Mouse (Mus musculus): ENCODE measurements around the gene Mtus2. TPM values are rescaled to one million over a fixed set of nuclear protein-coding genes. Genes with fewer than 3 reads are reported as not detected.

Mtus2 gene
- total and polyA plus RNA-seq, 3 experiments: 0.08 TPM; not detected in 2

GRCm38 (mm10) chr5:148026401-148027349, 69.6 kb downstream of the Mtus2 start:
- Histone ChIP-seq H3K9me3 (replicated peaks; ENCODE audit: insufficient read depth, low read length) (no peaks in the 10 kb centered on the region), H3K4me3 (ENCODE audit: control insufficient read depth in 1 of 2, insufficient read depth in 1 of 2, low read depth in 2 of 2, low read length in 2 of 2) (no peak overlapping the region), H3K36me3 (ENCODE audit: control insufficient read depth in 1 of 2, insufficient read depth in 2 of 2, low read length in 2 of 2) (no peaks in the 10 kb centered on the region), H3K4me1 (ENCODE audit: control insufficient read depth in 1 of 2, insufficient read depth in 2 of 2, low read length in 2 of 2) (no peaks in the 10 kb centered on the region), H3K27me3 (ENCODE audit: control insufficient read depth in 1 of 2, insufficient read depth in 2 of 2, low read length in 2 of 2) (no peaks in the 10 kb centered on the region), H3K9ac (ENCODE audit: control insufficient read depth, low read depth, low read length, poor library complexity, severe bottlenecking) (no peak overlapping the region), H3K27ac (ENCODE audit: control insufficient read depth, low read depth, low read length) (no peak overlapping the region), H3K79me2 (ENCODE audit: control insufficient read depth, insufficient read depth, low read length, poor library complexity) (no peaks in the 10 kb centered on the region)
- TF ChIP-seq JUND (IDR thresholded peaks at IDR 0.05; ENCODE audit: low read depth, low read length): no peak
- TF ChIP-seq NELFE (IDR thresholded peaks at IDR 0.05; ENCODE audit: low read depth, low read length): no peak
- no peak for TF ChIP-seq KAT2A (conservative IDR thresholded peaks at IDR 0.05; ENCODE audit: low read depth, low read length)
- no peak for TF ChIP-seq GATA1 (IDR thresholded peaks at IDR 0.05; ENCODE audit: low read depth, low read length)
- no peak for TF ChIP-seq NRF1 (IDR thresholded peaks at IDR 0.05; ENCODE audit: insufficient read depth, low read depth, low read length, poor library complexity, severe bottlenecking)
- no peak for TF ChIP-seq ZMIZ1 (IDR thresholded peaks at IDR 0.05; ENCODE audit: low read depth, low read length)
- TF ChIP-seq CHD1 (IDR thresholded peaks at IDR 0.05; ENCODE audit: low read depth, low read length): no peak
- no peak for TF ChIP-seq UBTF (IDR thresholded peaks at IDR 0.05; ENCODE audit: borderline replicate concordance, insufficient read depth, low read depth, low read length)
- no peak for TF ChIP-seq MYB (IDR thresholded peaks at IDR 0.05; ENCODE audit: low read depth, low read length)
- no peak for DNase-seq (ENCODE audit: low read depth, low spot score)

- no peak for DNase-seq (ENCODE audit: low read depth, low spot score)
- H3K4me3 ChIP-seq (ENCODE audit: control insufficient read depth in 1 of 2, insufficient read depth in 1 of 2, low read depth in 2 of 2, low read length in 2 of 2): no peak overlapping the region
- H3K9ac ChIP-seq (ENCODE audit: control insufficient read depth, low read depth, low read length, poor library complexity, severe bottlenecking): no peak overlapping the region
- H3K4me1 ChIP-seq (ENCODE audit: control insufficient read depth in 1 of 2, insufficient read depth in 2 of 2, low read length in 2 of 2): no peaks in the 10 kb centered on the region
- no peak overlapping the region for H3K27ac ChIP-seq (ENCODE audit: control insufficient read depth, low read depth, low read length)
- H3K36me3 ChIP-seq (ENCODE audit: control insufficient read depth in 1 of 2, insufficient read depth in 2 of 2, low read length in 2 of 2): no peaks in the 10 kb centered on the region
- H3K79me2 ChIP-seq (ENCODE audit: control insufficient read depth, insufficient read depth, low read length, poor library complexity): no peaks in the 10 kb centered on the region
- no peak for TF ChIP-seq MEF2A (IDR thresholded peaks at IDR 0.05; ENCODE audit: extremely low read depth, insufficient replicate concordance, low read depth, low read length, poor library complexity, severe bottlenecking)
- TF ChIP-seq RAD21 (IDR thresholded peaks at IDR 0.05; ENCODE audit: low read depth, low read length): no peak
- TF ChIP-seq MAZ (IDR thresholded peaks at IDR 0.05; ENCODE audit: low read depth, low read length): no peak
- no peak for TF ChIP-seq E2F4 (IDR thresholded peaks at IDR 0.05; ENCODE audit: borderline replicate concordance, low read depth, low read length)
- TF ChIP-seq RCOR1 (IDR thresholded peaks at IDR 0.05; ENCODE audit: low read depth, low read length): no peak
- TF ChIP-seq USF1 (IDR thresholded peaks at IDR 0.05; ENCODE audit: low read depth, low read length): no peak
- TF ChIP-seq POLR2A (IDR thresholded peaks at IDR 0.05; ENCODE audit: control insufficient read depth in 1 of 2, insufficient read depth in 1 of 2, low read depth in 1 of 2, low read length in 2 of 2, poor library complexity in 1 of 2): no peak
- TF ChIP-seq ETS1 (IDR thresholded peaks at IDR 0.05; ENCODE audit: low read depth, low read length): no peak
- TF ChIP-seq TCF12 (IDR thresholded peaks at IDR 0.05; ENCODE audit: low read depth, low read length): no peak
- no peak for TF ChIP-seq POLR2AphosphoS5 (IDR thresholded peaks at IDR 0.05; ENCODE audit: borderline replicate concordance, low read depth, low read length)
- no peak for TF ChIP-seq TAL1 (IDR thresholded peaks at IDR 0.05; ENCODE audit: low read length)
- no peak for TF ChIP-seq MAFK (IDR thresholded peaks at IDR 0.05; ENCODE audit: borderline replicate concordance, low read depth, low read length)
- no peak for TF ChIP-seq JUND (IDR thresholded peaks at IDR 0.05; ENCODE audit: low read depth, low read length)
- TF ChIP-seq ELF1 (IDR thresholded peaks at IDR 0.05; ENCODE audit: low read depth, low read length): no peak
- no peaks in the 10 kb centered on the region for H3K9me3 ChIP-seq (replicated peaks; ENCODE audit: insufficient read depth, low read length)
- no peaks in the 10 kb centered on the region for H3K27me3 ChIP-seq (ENCODE audit: control insufficient read depth in 1 of 2, insufficient read depth in 2 of 2, low read length in 2 of 2)
Measured at GRCm38 (mm10) chr5:148027985-148028384, 70.9 kb downstream of the Mtus2 start.
